Mouse (Mus musculus) urinary bladder, postnatal 25 days (tissue): ENCODE measurements around the gene Gabre.
A peak's percentile ranks its signal among the peaks of the same experiment; 100 is the strongest.

ENCODE experiments used
- DNase-seq: peaks from one replicate; pipeline ENCODE4 v3.0.0; 2022; ENCODE audit warnings: low spot score

The Gabre gene

GRCm38 (mm10) chrX:72274659-72275371 lies at the start of gene Gabre:
Gene Gabre, minus strand, starts transcription at chrX:72274803.
- peak; percentile 19 for DNase-seq

GRCm38 (mm10) chrX:72297812-72298211 lies 23.2 kb upstream of the Gabre start:
- no peak for DNase-seq

GRCm38 (mm10) chrX:72275372-72275663 lies 715 bp upstream of the Gabre start:
- no peak for DNase-seq

GRCm38 (mm10) chrX:72273966-72274658 lies 491 bp downstream of the Gabre start:
- peak; percentile 4 for DNase-seq

- DNase-seq, result no peak
Measured at GRCm38 (mm10) chrX:72270637-72271036, 4.0 kb downstream of the Gabre start.

GRCm38 (mm10) chrX:72221717-72222116 lies 52.9 kb downstream of the Gabre start, which contains the start of gene Magea4:
Gene Magea4, plus strand, starts transcription at chrX:72222017.
- DNase-seq, result no peak
